In the genomic region with DNA sequence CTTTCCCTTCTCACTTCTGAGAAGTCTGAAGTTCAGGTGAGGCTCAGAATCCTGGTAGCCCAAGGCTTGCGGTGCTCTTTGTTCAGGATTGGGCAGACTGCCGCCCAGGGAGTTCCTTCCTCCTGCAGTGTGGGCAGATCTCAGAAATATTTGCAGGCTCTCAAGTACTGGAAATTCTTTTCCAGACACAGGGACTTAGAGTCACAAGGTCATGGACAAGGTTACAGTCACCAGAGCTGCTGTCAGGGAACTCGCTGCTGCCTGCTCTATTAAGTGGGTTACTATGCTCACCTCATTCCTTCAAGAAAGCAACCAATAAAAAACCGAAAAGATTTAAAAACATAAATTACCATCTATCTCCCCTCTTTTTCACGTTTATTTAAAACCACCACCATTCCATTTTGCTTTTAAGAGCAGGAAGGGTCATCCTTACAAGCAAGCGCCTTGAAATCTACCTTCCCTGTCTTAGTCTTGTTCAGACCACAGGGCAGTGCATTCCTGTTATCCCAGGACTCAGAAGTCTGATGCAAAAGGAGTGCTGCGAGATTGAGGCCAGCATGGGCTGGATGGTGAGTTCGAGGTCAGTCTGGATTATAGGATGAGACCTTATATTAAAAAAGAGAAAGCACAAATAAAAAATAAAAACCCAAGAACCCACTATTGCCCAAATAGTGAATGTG, we compare ENCODE assay signal across 8 mouse cellular contexts. TPM values are rescaled to one million over a fixed set of nuclear protein-coding genes. Genes with fewer than 3 reads are reported as not detected.
DNase-seq lines count a peak whose midpoint lies in the region; ATAC-seq and TF ChIP-seq lines count a peak whose summit lies in the region.

No protein-coding gene starts in this region.

- peak; percentile 49 to 71 for DNase-seq in adrenal gland, adult (ENCODE audit: inconsistent age in 2 of 2, low spot score in 1 of 2)
- no peak for DNase-seq in adrenal gland, postnatal 25 days
- no peak for DNase-seq in lung, postnatal 14 days
- DNase-seq in limb, embryonic 10.5 days (ENCODE audit: low spot score), result no peak
- no peak for DNase-seq in embryo, embryonic 10.5 days (ENCODE audit: low spot score)
- no peak for DNase-seq in frontal cortex, postnatal 10 days (ENCODE audit: low spot score in 2 of 2)

- H3K9ac ChIP-seq in lung, embryonic 15.5 days, result no peak overlapping the region

- H3K4me1 ChIP-seq in lung, embryonic 15.5 days, result peaks cover 19% of the 10 kb centered on the region
- peaks cover 34% of the 10 kb centered on the region for H3K4me1 ChIP-seq in limb, embryonic 10.5 days
- peaks cover 17% of the 10 kb centered on the region; the same call in 1 of the 2 replicates for H3K4me1 ChIP-seq in small intestine, adult 2 months (ENCODE audit: control insufficient read depth, insufficient read depth, insufficient read length, low read length)

- peak overlapping the region; percentile 95 for H3K4me2 ChIP-seq in lung, embryonic 15.5 days

- TF ChIP-seq POLR2A in small intestine, adult 2 months (IDR thresholded peaks at IDR 0.05; ENCODE audit: low read depth, low read length), result no peak

- peak overlapping the region; percentile 16; the same call in 1 of the 2 replicates for H3K27ac ChIP-seq in lung, embryonic 15.5 days
- no peak overlapping the region for H3K27ac ChIP-seq in limb, embryonic 10.5 days
- H3K27ac ChIP-seq in small intestine, adult 2 months (ENCODE audit: insufficient read depth, low read depth, low read length), result peak overlapping the region; percentile 1; the same call in 1 of the 2 replicates

- no peak for TF ChIP-seq CTCF in small intestine, adult 2 months (IDR thresholded peaks at IDR 0.05; ENCODE audit: extremely low read depth, insufficient read length, insufficient replicate concordance, low read depth, low read length)

- no peaks in the 10 kb centered on the region for H3K27me3 ChIP-seq in lung, embryonic 15.5 days
- 0 out of 2 replicates have a peak, but pooled peaks cover 3% of the 10 kb centered on the region for H3K27me3 ChIP-seq in limb, embryonic 10.5 days (ENCODE audit: low read depth, poor library complexity, severe bottlenecking)
- H3K27me3 ChIP-seq in small intestine, adult 2 months (ENCODE audit: control insufficient read depth, insufficient read depth, low read length), result no peaks in the 10 kb centered on the region

- peak overlapping the region; percentile 73 for H3K4me3 ChIP-seq in lung, embryonic 15.5 days
- peak overlapping the region; percentile 93 for H3K4me3 ChIP-seq in limb, embryonic 10.5 days
- peak overlapping the region; percentile 57 for H3K4me3 ChIP-seq in small intestine, adult 2 months (ENCODE audit: low read depth, low read length)

- 42% methylated on average over 8 of the region's 8 CpGs for WGBS in lung, embryonic 15.5 days
- 53% methylated on average over 8 of the region's 8 CpGs for WGBS in limb, embryonic 10.5 days
- 56% methylated on average over 8 of the region's 8 CpGs for WGBS in small intestine, adult 2 months

- no peaks in the 10 kb centered on the region for H3K36me3 ChIP-seq in lung, embryonic 15.5 days
- H3K36me3 ChIP-seq in limb, embryonic 10.5 days, result no peaks in the 10 kb centered on the region
- H3K36me3 ChIP-seq in small intestine, adult 2 months (ENCODE audit: control insufficient read depth, insufficient read depth, low read length), result no peaks in the 10 kb centered on the region

- 0 out of 2 replicates have a peak, but pooled peaks have one; percentile 12 for ATAC-seq in lung, embryonic 15.5 days (ENCODE audit: borderline replicate concordance, extremely low read depth, low FRiP score, low TSS enrichment)

- no peaks in the 10 kb centered on the region for H3K9me3 ChIP-seq in lung, embryonic 15.5 days
- no peaks in the 10 kb centered on the region for H3K9me3 ChIP-seq in limb, embryonic 10.5 days (replicated peaks)

RNA-seq across cellular contexts. Expression of a gene that starts 0.6 kb away (rescaled TPM):
- total RNA-seq in adrenal gland, postnatal 25 days (2021), result 33.5 and 60.5 TPM in 2 replicates
- polyA plus RNA-seq in lung, embryonic 15.5 days (2015; fragmentation: Nextera tagmentation; extraction: Ambion mirVana), result 55.3 and 62.5 TPM in 2 replicates
- 35.0 and 43.7 TPM in 2 replicates for polyA plus RNA-seq in limb, embryonic 10.5 days (2016; fragmentation: Nextera tagmentation; extraction: Ambion mirVana)
- 8.1 and 9.4 TPM in 2 replicates for polyA plus RNA-seq in small intestine, adult 2 months (2012; rRNA removed)

Comparison
In these comparisons a context has a peak if more than half of its experiments do, and no peak if none do; other contexts are left out.
1. DNase-seq: peak in adrenal gland, adult (2 of 2); none in adrenal gland, postnatal 25 days (single experiment), lung, postnatal 14 days (single experiment), limb, embryonic 10.5 days (single experiment), embryo, embryonic 10.5 days (single experiment) and frontal cortex, postnatal 10 days (0 of 2).
2. Peak in every context shown above with its lines, with median percentiles within 50 percentile points of each other: H3K4me3 ChIP-seq.